Mouse (Mus musculus) liver, embryonic 14.5 days (tissue): ENCODE results near the gene Zfp30. TPM values are rescaled to one million over a fixed set of nuclear protein-coding genes. Genes with fewer than 3 reads are reported as not detected.
A peak's percentile ranks its signal among the peaks of the same experiment; 100 is the strongest.

Source experiments
- ATAC-seq: fragments of 200-750 bp; cut with Nextera tagmentation; 2 replicates; pipeline ENCODE4 v1.8.0; 2017; ENCODE audit warnings: moderate number of reproducible peaks, mild to moderate bottlenecking, moderate library complexity; ENCODE audit not compliant: insufficient read depth
- DNase-seq, 3 experiments: peaks; one replicate each; pipeline ENCODE4 v3.0.0-alpha.2; 2012 to 2013; ENCODE audit warnings: low read depth in 3 of 3, low spot score in 3 of 3
- H3K27ac ChIP-seq: fragments of 300-500 bp; sonication (generic); 2 replicates; pipeline ENCODE4 v1.5.1; 2014; ENCODE audit warnings: moderate library complexity, mild to moderate bottlenecking, control low read depth, inconsistent platforms
- H3K27me3 ChIP-seq: fragments of 300-500 bp; sonication (generic); 2 replicates; pipeline ENCODE4 v1.6.1; 2014; ENCODE audit warnings: mild to moderate bottlenecking, low read length, moderate library complexity; ENCODE audit not compliant: control insufficient read depth, insufficient read depth
- H3K36me3 ChIP-seq: fragments of 300-500 bp; sonication (generic); replicated peaks from 2 replicates; pipeline ENCODE4 v1.6.1; 2014; ENCODE audit warnings: low read depth; ENCODE audit not compliant: control insufficient read depth, insufficient read depth
- H3K4me1 ChIP-seq, 2 experiments: fragments of 200-500 bp in 1 of 2; fragments of 300-500 bp in 1 of 2; sonication (generic) in 1 of 2; replicated peaks; 2 replicates each; pipeline ENCODE4 v1.6.1; 2012 to 2014; ENCODE audit warnings: antibody characterized with exemption in 1 of 2, inconsistent platforms in 1 of 2, low read length in 1 of 2; ENCODE audit not compliant: control insufficient read depth in 2 of 2, insufficient read depth in 2 of 2
- H3K4me2 ChIP-seq: fragments of 300-500 bp; sonication (generic); 2 replicates; pipeline ENCODE4 v1.6.1; 2014; ENCODE audit warnings: low read depth, mild to moderate bottlenecking, control low read depth, moderate library complexity
- H3K4me3 ChIP-seq, 2 experiments: fragments of 200-500 bp in 1 of 2; fragments of 300-500 bp in 1 of 2; sonication (generic) in 1 of 2; 2 replicates each; pipeline ENCODE4 v1.5.1; 2012 to 2014; ENCODE audit warnings: low read depth in 2 of 2, low read length in 2 of 2, mild to moderate bottlenecking in 2 of 2, control low read depth in 1 of 2, inconsistent platforms in 1 of 2, moderate library complexity in 1 of 2; ENCODE audit not compliant: insufficient read depth in 1 of 2
- H3K9ac ChIP-seq: fragments of 300-500 bp; sonication (generic); replicated peaks from 2 replicates; pipeline ENCODE4 v1.6.1; 2014; ENCODE audit warnings: mild to moderate bottlenecking, control low read depth, moderate library complexity
- H3K9me3 ChIP-seq: fragments of 300-500 bp; sonication (generic); 2 replicates; pipeline ENCODE4 v1.6.1; 2016; ENCODE audit warnings: low read length, mixed read lengths; ENCODE audit not compliant: control insufficient read depth
- CTCF ChIP-seq: IDR thresholded peaks from 2 replicates; pipeline ENCODE4 v1.5.1; 2016; ENCODE audit warnings: antibody characterized with exemption, low read depth, control low read depth
- EP300 ChIP-seq: IDR thresholded peaks from 2 replicates; pipeline ENCODE4 v1.6.1; 2016; ENCODE audit warnings: antibody characterized with exemption, low read depth
- WGBS: fragments of 180-500 bp; shearing (Covaris S2); extraction: QIAGEN DNeasy Blood & Tissue Kit; methylation state at CpG from one replicate; pipeline ENCODE4 v1.1.7; 2014; ENCODE audit not compliant: insufficient replicate concordance; 5-methylcytosine and 5-hydroxymethylcytosine counted together
- polyA plus RNA-seq, 2 experiments: library from polyadenylated mRNA; depleted of rRNA in 1 of 2; stranded (reverse) in 1 of 2; unstranded in 1 of 2; fragments of >200 nt; fragmentation: Nextera tagmentation in 1 of 2; extraction: Ambion mirVana in 1 of 2; gene quantifications; 2 replicates each; pipeline versions ENCODE4 v1.2.1 to v1.2.3; 2012 to 2014

Zfp30 gene
- polyA plus RNA-seq (2012; rRNA removed) = 0.32 and 0.45 TPM in 2 replicates
- 0.32 and 0.61 TPM in 2 replicates for polyA plus RNA-seq (2014; fragmentation: Nextera tagmentation; extraction: Ambion mirVana)

DNA sequence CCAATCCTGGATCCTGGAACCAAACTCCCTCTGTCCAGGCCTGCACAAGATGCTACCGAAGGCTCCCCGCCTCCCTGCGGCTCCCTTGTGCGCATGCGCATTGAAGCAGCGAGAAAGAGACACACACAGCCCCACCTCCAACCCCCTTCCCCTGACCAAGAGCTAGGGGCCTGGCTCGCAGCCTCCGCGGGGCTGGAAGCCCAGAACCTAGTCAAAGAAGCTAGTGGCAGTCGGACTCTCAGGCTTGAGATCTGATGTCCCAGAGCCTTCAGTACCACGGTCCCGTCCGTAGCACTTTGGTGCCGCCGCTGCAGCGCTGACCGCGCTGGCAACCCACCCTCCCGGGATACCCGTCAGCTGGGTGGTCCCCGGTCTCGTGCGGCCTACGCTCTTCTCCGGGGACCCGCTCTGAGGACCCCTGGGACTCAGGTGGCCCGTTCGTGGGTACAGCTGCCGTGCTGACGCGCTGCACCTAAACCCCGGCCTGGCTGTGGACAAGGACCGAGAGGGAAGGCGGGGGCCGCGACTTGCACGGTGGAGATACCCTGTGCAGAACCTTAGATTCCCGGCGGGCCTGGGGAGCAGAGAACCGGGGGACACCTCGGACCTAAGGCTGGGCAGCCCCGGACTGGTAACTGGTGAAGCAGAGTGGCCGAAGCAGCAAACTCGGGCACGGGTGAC is at the start of gene Zfp30:
Gene Zfp30 (plus strand): TSS at position 128 of the 681 bp plus-strand sequence.
- peak; percentile 87 for ATAC-seq
- Histone ChIP-seq H3K9me3 (no peaks in the 10 kb centered on the region), H3K9ac (peak within 1 kb of the TSS; percentile 58), H3K4me1 (peaks cover 0 to 2% of the 10 kb centered on the region in 2 experiments; a peak in 1 of 4 replicates), H3K36me3 (no peaks in the 10 kb centered on the region), H3K4me3 (peak within 1 kb of the TSS; percentile 64 to 85), H3K4me2 (peak within 1 kb of the TSS; percentile 63), H3K27me3 (no peaks in the 10 kb centered on the region), H3K27ac (no peak within 1 kb of the TSS)
- DNase-seq = peak; percentile 53 to 71 (median 63)
- WGBS = under 1% methylated on average over 45 of the region's 45 CpGs
- TF ChIP-seq CTCF (no peak), EP300 (no peak)

DNA sequence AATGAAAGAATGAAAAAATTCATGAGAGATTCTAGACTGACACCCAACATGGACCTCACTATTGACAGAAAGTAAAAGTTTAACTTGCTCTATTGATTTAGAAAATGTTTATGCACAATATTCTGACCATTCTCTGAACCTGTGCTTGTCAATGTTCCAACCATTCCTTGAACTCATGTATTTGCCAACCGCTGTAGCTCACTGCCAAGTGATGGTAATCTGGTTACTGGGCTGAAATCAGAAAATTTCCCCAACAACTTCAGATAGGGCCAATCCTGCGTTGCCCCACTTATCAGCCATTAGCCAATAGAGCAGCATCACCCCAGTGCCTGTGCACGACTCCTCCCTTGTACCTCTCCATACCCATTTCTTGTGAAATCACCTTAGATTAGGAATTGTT is 41.5 kb upstream of the Zfp30 start:
- H3K36me3 ChIP-seq = no peaks in the 10 kb centered on the region
- TF ChIP-seq EP300 = no peak
- no peak for TF ChIP-seq CTCF
- H3K9me3 ChIP-seq = no peaks in the 10 kb centered on the region
- ATAC-seq (no peak), DNase-seq (no peak)
- no peak overlapping the region for H3K4me2 ChIP-seq
- H3K4me1 ChIP-seq = no peaks in the 10 kb centered on the region
- no peak overlapping the region for H3K4me3 ChIP-seq
- WGBS = 51% methylated on average over 3 of the region's 3 CpGs
- no peak overlapping the region for H3K9ac ChIP-seq
- H3K27me3 ChIP-seq = no peaks in the 10 kb centered on the region
- H3K27ac ChIP-seq = no peak overlapping the region

DNA sequence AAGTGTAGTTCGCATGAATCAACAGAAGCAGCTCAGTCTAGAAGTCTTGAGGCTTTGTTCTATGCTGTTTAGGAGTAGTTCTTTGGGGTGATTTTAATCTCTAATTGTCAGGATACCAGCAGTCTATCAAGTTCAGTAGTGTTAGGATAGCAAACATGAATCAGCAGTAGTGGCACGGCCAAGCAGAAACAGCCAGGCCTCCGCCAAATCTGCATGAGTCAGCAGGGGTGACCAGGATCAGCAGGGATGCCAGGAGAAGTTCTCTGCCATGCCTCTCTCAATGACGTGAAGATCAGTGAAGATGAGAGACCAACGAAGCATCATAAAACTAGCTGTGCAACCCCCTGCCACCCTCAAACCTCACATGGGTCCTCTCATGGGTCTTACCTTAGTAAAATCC is 23.3 kb upstream of the Zfp30 start:
- ATAC-seq (no peak), DNase-seq (no peak)
- no peak overlapping the region for H3K4me2 ChIP-seq
- H3K9me3 ChIP-seq = no peaks in the 10 kb centered on the region
- H3K36me3 ChIP-seq = no peaks in the 10 kb centered on the region
- no peak overlapping the region for H3K4me3 ChIP-seq
- no peak overlapping the region for H3K27ac ChIP-seq
- WGBS = 65% methylated on average over 5 of the region's 5 CpGs
- H3K9ac ChIP-seq = no peak overlapping the region
- no peaks in the 10 kb centered on the region for H3K4me1 ChIP-seq
- TF ChIP-seq EP300 (no peak), CTCF (no peak)
- H3K27me3 ChIP-seq = no peaks in the 10 kb centered on the region

DNA sequence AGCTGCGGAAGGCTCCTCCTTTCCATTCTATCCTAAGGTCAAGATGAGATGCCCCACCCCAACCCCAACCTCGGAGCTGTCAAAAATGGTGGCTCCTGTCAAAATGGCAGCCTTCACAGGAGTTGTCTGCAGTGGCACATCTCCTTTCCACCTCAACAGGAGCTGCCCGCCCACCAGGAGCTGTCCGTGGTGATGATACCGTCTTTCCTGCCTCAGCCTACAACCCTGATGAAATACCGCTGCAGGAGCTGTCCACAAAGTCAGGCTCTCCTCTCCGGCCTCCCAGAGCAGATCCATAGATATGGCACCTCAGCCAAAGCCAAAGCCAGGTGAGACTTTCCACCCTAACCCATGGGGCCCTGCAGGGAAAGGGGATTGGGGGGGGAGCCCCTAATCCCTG is 19.1 kb upstream of the Zfp30 start:
- no peak for ATAC-seq
- H3K4me3 ChIP-seq = no peak overlapping the region
- no peak overlapping the region for H3K4me2 ChIP-seq
- no peak overlapping the region for H3K9ac ChIP-seq
- H3K27ac ChIP-seq = no peak overlapping the region
- peaks cover 10% of the 10 kb centered on the region in 2 experiments; a peak in 3 of 4 replicates for H3K4me1 ChIP-seq
- no peaks in the 10 kb centered on the region for H3K27me3 ChIP-seq
- no peak for TF ChIP-seq CTCF
- no peaks in the 10 kb centered on the region for H3K36me3 ChIP-seq
- DNase-seq = no peak
- 71% methylated on average over 7 of the region's 7 CpGs for WGBS
- no peaks in the 10 kb centered on the region for H3K9me3 ChIP-seq

DNA sequence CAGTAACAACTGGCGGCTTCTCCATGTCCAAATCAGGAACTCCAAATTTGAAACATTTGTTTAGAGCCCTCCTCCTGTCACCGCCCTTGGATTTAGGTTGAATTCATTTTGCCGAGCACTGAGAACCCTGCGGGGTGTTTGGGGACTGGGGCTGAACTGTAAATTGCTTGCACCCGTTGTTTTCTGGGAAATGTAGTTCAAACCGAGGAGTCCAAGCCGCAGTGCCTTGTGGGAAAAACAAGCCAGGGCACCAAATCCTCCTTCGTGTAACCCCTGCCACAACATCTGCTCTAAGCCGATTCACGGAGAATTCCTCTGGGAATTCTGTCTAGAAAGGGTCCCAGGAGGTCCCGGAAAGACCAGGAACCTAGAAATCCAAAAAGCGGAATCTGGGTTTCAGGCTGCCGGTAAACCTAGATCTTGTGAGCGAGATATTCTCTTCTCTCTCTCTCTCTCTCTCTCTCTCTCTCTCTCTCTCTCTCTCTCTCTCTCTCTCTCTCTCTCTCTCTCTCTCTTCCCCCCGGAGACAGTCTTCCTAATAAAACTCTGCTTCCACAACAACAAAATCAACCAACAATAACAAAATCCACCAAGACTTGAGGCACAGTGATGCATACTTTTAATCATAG is 16.6 kb upstream of the Zfp30 start:
- peaks cover 11 to 14% of the 10 kb centered on the region in 2 experiments; a peak in 3 of 4 replicates for H3K4me1 ChIP-seq
- peak; percentile 64 to 73 (median 66) for DNase-seq
- no peaks in the 10 kb centered on the region for H3K9me3 ChIP-seq
- ATAC-seq = peak; percentile 47; the same call in 1 of the 2 replicates
- peak overlapping the region; percentile 92 for H3K4me2 ChIP-seq
- H3K36me3 ChIP-seq = no peaks in the 10 kb centered on the region; the same call in 1 of the 2 replicates
- WGBS = 1% methylated on average over 15 of the region's 15 CpGs
- peak overlapping the region; percentile 81 to 83 for H3K4me3 ChIP-seq
- peak overlapping the region; percentile 71 for H3K9ac ChIP-seq
- H3K27me3 ChIP-seq = no peaks in the 10 kb centered on the region
- TF ChIP-seq EP300 = no peak
- TF ChIP-seq CTCF = no peak
- peak overlapping the region; percentile 12; the same call in 1 of the 2 replicates for H3K27ac ChIP-seq
